Mouse (Mus musculus): Measurements from ENCODE around the gene Rhbdf1. TPM values are rescaled to one million over a fixed set of nuclear protein-coding genes. Genes with fewer than 3 reads are reported as not detected.

Gene Rhbdf1
- polyA plus RNA-seq, 1 experiment from 2014 or later = 21.0 TPM

DNA sequence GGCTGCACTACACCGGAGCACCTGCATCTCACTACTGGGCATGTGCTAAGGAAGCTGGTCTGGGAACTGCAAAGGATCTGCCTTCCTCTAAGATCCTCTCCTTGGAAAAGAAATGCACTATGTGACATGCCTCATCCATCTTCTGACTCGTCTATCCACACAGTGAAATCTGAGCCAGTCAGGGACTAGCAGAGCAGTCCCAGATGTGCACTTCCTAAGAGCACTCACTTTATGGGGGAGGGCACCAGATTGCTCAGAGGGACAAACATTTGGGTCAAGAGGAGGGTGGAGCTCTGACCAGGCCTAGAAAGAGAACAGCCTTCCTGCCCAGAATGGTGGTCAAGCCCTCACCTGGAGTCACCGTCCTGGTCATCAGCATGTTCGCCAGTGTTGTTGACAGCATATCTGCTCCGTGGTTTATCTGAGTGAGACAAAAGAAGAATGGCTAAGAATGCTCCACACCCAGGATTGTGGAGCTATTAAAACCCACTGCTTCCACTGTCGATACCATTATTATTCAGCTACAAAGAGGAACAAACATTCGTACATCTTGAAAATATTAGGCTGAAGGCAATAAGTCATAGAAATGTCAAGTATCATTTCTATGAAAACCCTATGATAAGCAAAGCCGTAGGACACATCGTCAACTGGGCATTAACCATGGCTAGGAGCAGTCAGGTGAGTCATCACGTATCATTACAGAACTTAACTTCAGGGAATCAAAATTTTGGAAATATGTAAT, 40.7 kb upstream of the Rhbdf1 start:
- Histone ChIP-seq H3K4me2 (replicated peaks; ENCODE audit: low read depth, low read length) (no peak overlapping the region), H3K27ac (ENCODE audit: low read depth, low read length) (no peak overlapping the region), H3K9me3 (ENCODE audit: control insufficient read depth, low read length) (no peaks in the 10 kb centered on the region), H3K9ac (ENCODE audit: low read depth, low read length) (no peak overlapping the region), H3K36me3 (ENCODE audit: control insufficient read depth, insufficient read depth, low read length) (no peaks in the 10 kb centered on the region), H3K4me3 (ENCODE audit: low read depth, low read length) (no peak overlapping the region), H3K4me1 (replicated peaks; ENCODE audit: control insufficient read depth, insufficient read depth, low read length) (no peaks in the 10 kb centered on the region), H3K27me3 (ENCODE audit: control insufficient read depth, insufficient read depth, low read length) (no peaks in the 10 kb centered on the region)
- no peak for ATAC-seq (ENCODE audit: low FRiP score)
- no peak for DNase-seq (ENCODE audit: low spot score)
- 83% methylated on average over 10 of the region's 10 CpGs for WGBS

DNA sequence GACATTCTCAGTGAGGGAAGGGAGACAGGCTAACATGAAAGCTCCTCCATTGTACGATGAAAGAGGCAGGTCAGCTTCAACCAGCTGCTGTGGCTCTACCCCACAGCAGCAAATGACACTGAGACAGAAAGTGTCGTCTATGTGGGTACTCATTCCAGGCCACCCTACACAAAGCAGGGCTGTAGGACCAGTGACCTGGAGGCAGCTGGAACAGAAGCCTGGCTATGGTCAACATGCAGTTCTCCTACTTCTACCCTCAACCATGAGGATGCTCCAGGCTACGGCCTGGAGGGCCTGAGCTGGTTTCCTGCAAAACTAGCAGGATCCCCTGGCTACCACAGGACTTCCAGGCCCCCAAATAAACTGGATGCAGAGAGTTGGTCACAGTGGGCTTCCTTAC, 34.5 kb upstream of the Rhbdf1 start:
- no peak overlapping the region for H3K4me3 ChIP-seq (ENCODE audit: low read depth, low read length)
- H3K27ac ChIP-seq (ENCODE audit: low read depth, low read length) = no peak overlapping the region
- no peaks in the 10 kb centered on the region for H3K36me3 ChIP-seq (ENCODE audit: control insufficient read depth, insufficient read depth, low read length)
- no peak overlapping the region for H3K4me2 ChIP-seq (replicated peaks; ENCODE audit: low read depth, low read length)
- H3K4me1 ChIP-seq (replicated peaks; ENCODE audit: control insufficient read depth, insufficient read depth, low read length) = no peaks in the 10 kb centered on the region
- DNase-seq (ENCODE audit: low spot score) (no peak), ATAC-seq (ENCODE audit: low FRiP score) (no peak)
- no peaks in the 10 kb centered on the region for H3K27me3 ChIP-seq (ENCODE audit: control insufficient read depth, insufficient read depth, low read length)
- 87% methylated on average over 3 of the region's 3 CpGs for WGBS
- no peak overlapping the region for H3K9ac ChIP-seq (ENCODE audit: low read depth, low read length)
- H3K9me3 ChIP-seq (ENCODE audit: control insufficient read depth, low read length) = no peaks in the 10 kb centered on the region

DNA sequence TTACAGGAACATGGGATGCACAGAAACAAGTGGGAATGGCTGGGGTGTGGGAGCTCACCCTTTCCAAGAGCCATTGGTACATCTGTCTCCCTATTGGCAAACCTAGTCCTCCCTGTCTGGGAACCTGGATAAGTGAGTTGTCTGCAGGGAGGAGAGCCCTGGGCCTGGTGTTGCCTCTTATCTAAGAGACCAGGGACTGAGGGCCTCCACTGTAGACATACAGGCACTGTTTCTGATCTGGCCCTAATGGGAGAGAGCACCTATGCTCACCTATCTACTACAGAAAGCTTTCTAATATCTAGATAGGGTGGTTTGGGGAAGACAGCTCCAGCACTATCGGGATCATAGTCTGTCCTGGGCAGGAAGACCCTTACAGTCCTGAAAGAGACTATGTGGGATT, 34.0 kb upstream of the Rhbdf1 start:
- no peak overlapping the region for H3K4me3 ChIP-seq (ENCODE audit: low read depth, low read length)
- H3K4me1 ChIP-seq (replicated peaks; ENCODE audit: control insufficient read depth, insufficient read depth, low read length) = no peaks in the 10 kb centered on the region
- no peaks in the 10 kb centered on the region for H3K27me3 ChIP-seq (ENCODE audit: control insufficient read depth, insufficient read depth, low read length)
- no peak overlapping the region for H3K9ac ChIP-seq (ENCODE audit: low read depth, low read length)
- no peaks in the 10 kb centered on the region for H3K36me3 ChIP-seq (ENCODE audit: control insufficient read depth, insufficient read depth, low read length)
- DNase-seq (ENCODE audit: low spot score) (no peak), ATAC-seq (ENCODE audit: low FRiP score) (no peak)
- no peak overlapping the region for H3K4me2 ChIP-seq (replicated peaks; ENCODE audit: low read depth, low read length)
- no peak overlapping the region for H3K27ac ChIP-seq (ENCODE audit: low read depth, low read length)
- WGBS = 95% methylated on average over 1 of the region's 1 CpGs
- H3K9me3 ChIP-seq (ENCODE audit: control insufficient read depth, low read length) = no peaks in the 10 kb centered on the region

DNA sequence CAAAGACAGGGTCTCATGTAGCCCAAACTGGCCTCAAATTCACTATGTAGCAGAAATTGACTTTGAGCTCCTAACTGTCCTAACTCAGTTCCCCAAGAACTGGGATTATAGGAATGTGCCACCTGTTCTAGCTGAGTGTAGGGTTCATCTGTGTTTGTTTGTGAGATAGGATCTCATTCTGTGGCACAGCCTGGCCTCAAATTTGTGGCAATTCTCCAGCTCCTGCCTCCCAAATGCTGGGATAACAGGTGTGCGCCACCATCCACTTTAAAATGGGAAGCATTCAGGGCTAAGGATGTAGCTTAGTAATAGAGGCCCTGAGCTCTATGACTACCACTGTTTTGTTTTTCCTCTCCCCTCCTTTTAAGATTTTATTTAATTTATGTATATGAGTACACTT, 31.0 kb upstream of the Rhbdf1 start:
- H3K27me3 ChIP-seq (ENCODE audit: control insufficient read depth, insufficient read depth, low read length) = no peaks in the 10 kb centered on the region
- no peak overlapping the region for H3K9ac ChIP-seq (ENCODE audit: low read depth, low read length)
- H3K4me1 ChIP-seq (replicated peaks; ENCODE audit: control insufficient read depth, insufficient read depth, low read length) = no peaks in the 10 kb centered on the region
- DNase-seq (ENCODE audit: low spot score) (no peak), ATAC-seq (ENCODE audit: low FRiP score) (no peak)
- H3K4me2 ChIP-seq (replicated peaks; ENCODE audit: low read depth, low read length) = no peak overlapping the region
- no peaks in the 10 kb centered on the region for H3K9me3 ChIP-seq (ENCODE audit: control insufficient read depth, low read length)
- H3K27ac ChIP-seq (ENCODE audit: low read depth, low read length) = no peak overlapping the region
- no peaks in the 10 kb centered on the region for H3K36me3 ChIP-seq (ENCODE audit: control insufficient read depth, insufficient read depth, low read length)
- WGBS = 92% methylated on average over 1 of the region's 1 CpGs
- H3K4me3 ChIP-seq (ENCODE audit: low read depth, low read length) = no peak overlapping the region

DNA sequence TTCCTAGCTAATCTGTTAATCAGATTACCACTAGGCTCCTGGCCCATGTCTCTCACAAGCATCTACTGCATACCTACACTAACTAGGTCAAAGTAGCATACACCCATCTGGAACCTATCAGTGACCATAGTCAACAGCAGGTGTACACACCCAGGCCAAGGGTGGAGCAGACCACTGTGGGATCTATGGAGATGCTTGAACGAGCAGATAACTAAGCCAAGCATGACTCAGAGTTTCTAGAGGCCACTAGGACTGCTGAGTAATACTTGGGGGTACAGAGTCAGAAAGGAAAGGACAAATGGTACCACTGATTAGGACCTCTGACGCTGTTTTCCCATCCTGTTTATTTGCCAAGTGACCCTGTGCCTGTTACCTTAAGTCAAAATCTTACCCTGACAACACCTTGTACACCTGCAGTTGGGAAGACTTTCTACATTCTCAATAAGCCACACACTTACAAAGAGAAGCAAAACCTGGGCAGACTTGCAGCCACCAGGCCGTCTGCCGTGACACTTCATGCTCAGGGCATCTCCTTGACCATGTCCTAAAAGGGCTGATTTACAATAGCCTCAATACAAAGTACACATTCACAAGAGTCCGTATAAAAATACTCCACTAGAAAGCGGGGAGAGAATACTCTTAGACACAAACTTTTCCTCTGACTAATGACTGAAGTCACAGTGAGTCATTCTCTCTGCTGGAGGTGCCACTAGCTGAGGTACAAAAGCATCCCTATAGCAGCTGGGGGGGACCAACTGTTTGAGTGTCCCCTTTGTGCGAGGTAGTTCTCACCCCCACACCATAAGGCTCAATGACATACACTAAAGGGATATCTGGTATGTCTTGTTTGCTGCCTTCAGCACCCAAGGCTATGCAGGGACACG, 29.0 kb upstream of the Rhbdf1 start:
- H3K9ac ChIP-seq (ENCODE audit: low read depth, low read length) = no peak overlapping the region
- no peak for DNase-seq (ENCODE audit: low spot score)
- H3K36me3 ChIP-seq (ENCODE audit: control insufficient read depth, insufficient read depth, low read length) = peaks cover 5% of the 10 kb centered on the region; the same call in 1 of the 2 replicates
- no peak overlapping the region for H3K4me2 ChIP-seq (replicated peaks; ENCODE audit: low read depth, low read length)
- no peaks in the 10 kb centered on the region for H3K27me3 ChIP-seq (ENCODE audit: control insufficient read depth, insufficient read depth, low read length)
- 86% methylated on average over 8 of the region's 8 CpGs for WGBS
- ATAC-seq (ENCODE audit: low FRiP score) = no peak
- H3K4me3 ChIP-seq (ENCODE audit: low read depth, low read length) = no peak overlapping the region
- H3K9me3 ChIP-seq (ENCODE audit: control insufficient read depth, low read length) = no peaks in the 10 kb centered on the region
- no peak overlapping the region for H3K27ac ChIP-seq (ENCODE audit: low read depth, low read length)
- H3K4me1 ChIP-seq (replicated peaks; ENCODE audit: control insufficient read depth, insufficient read depth, low read length) = no peaks in the 10 kb centered on the region

DNA sequence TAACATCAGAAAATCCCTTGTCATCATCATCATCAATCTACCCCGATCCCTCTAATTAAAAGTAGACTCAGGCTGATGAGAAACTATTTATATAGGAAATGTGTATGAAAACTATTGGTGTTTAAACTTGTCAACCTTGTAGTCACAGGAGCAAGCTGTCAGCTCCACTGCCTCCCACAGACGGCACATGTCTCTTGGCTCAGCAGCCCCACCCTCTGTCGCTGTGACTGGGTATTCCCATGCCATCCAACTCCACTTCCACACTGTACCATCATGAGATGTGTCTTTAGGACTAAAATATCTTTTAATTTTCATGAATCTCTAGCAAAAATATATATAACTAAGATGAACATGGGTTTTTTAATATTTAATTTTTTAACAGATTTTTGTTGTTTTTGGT, 26.2 kb upstream of the Rhbdf1 start:
- Histone ChIP-seq H3K4me3 (ENCODE audit: low read depth, low read length) (no peak overlapping the region), H3K4me1 (replicated peaks; ENCODE audit: control insufficient read depth, insufficient read depth, low read length) (no peaks in the 10 kb centered on the region; the same call in 1 of the 2 replicates), H3K36me3 (ENCODE audit: control insufficient read depth, insufficient read depth, low read length) (peaks cover 5% of the 10 kb centered on the region; the same call in 1 of the 2 replicates), H3K4me2 (replicated peaks; ENCODE audit: low read depth, low read length) (no peak overlapping the region), H3K9ac (ENCODE audit: low read depth, low read length) (no peak overlapping the region), H3K27me3 (ENCODE audit: control insufficient read depth, insufficient read depth, low read length) (no peaks in the 10 kb centered on the region), H3K9me3 (ENCODE audit: control insufficient read depth, low read length) (no peaks in the 10 kb centered on the region), H3K27ac (ENCODE audit: low read depth, low read length) (no peak overlapping the region)
- WGBS = 88% methylated on average over 3 of the region's 3 CpGs
- no peak for DNase-seq (ENCODE audit: low spot score)
- no peak for ATAC-seq (ENCODE audit: low FRiP score)

DNA sequence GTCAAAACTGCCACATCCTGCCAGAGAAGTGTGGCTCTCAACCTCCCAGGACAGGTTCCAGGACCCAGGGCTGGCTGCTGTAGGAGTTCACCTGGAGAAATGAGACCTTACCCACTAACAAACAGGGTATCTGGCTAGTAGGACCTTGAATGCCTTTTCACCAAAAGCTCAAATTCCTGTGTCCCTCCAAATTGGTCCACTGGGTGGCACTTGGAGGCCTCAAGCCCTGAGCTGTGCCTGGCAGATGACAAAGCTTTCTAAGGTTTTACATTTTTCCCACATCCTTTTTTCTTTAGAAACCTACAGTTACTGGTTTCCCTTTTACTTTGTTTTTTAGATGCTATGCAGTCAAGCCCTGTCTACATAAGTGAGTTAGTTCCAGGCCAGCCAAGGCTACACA, 25.0 kb upstream of the Rhbdf1 start:
- Histone ChIP-seq H3K4me3 (ENCODE audit: low read depth, low read length) (no peak overlapping the region), H3K4me2 (replicated peaks; ENCODE audit: low read depth, low read length) (no peak overlapping the region), H3K36me3 (ENCODE audit: control insufficient read depth, insufficient read depth, low read length) (peaks cover 5% of the 10 kb centered on the region; the same call in 1 of the 2 replicates), H3K9me3 (ENCODE audit: control insufficient read depth, low read length) (no peaks in the 10 kb centered on the region), H3K9ac (ENCODE audit: low read depth, low read length) (no peak overlapping the region), H3K27me3 (ENCODE audit: control insufficient read depth, insufficient read depth, low read length) (no peaks in the 10 kb centered on the region), H3K27ac (ENCODE audit: low read depth, low read length) (no peak overlapping the region), H3K4me1 (replicated peaks; ENCODE audit: control insufficient read depth, insufficient read depth, low read length) (no peaks in the 10 kb centered on the region; the same call in 1 of the 2 replicates)
- DNase-seq (ENCODE audit: low spot score) = no peak
- ATAC-seq (ENCODE audit: low FRiP score) = no peak

DNA sequence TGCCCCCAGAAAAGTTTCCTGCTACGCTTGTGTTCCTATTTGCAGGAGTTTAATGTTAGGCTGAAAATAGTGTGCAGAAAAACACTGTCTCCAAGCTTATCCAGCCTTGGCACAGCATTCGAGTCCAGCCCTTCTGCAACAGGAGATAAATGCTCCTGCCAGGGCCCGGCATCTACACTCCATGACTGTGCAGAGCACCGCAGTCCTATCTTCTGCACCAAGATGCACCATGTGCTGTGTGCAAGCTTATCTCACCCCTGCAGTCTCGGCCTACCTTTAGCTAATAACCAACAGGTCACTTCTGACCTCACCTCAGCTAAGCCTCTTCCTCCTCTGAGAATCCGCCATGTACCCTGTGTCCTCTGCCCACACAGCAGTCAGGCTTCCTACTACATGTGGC, 23.5 kb upstream of the Rhbdf1 start:
- Histone ChIP-seq H3K4me1 (replicated peaks; ENCODE audit: control insufficient read depth, insufficient read depth, low read length) (no peaks in the 10 kb centered on the region; the same call in 1 of the 2 replicates), H3K9me3 (ENCODE audit: control insufficient read depth, low read length) (no peaks in the 10 kb centered on the region), H3K4me3 (ENCODE audit: low read depth, low read length) (no peak overlapping the region), H3K27ac (ENCODE audit: low read depth, low read length) (no peak overlapping the region), H3K36me3 (ENCODE audit: control insufficient read depth, insufficient read depth, low read length) (peaks cover 5% of the 10 kb centered on the region; the same call in 1 of the 2 replicates), H3K9ac (ENCODE audit: low read depth, low read length) (no peak overlapping the region), H3K4me2 (replicated peaks; ENCODE audit: low read depth, low read length) (no peak overlapping the region), H3K27me3 (ENCODE audit: control insufficient read depth, insufficient read depth, low read length) (no peaks in the 10 kb centered on the region)
- no peak for DNase-seq (ENCODE audit: low spot score)
- WGBS = 92% methylated on average over 6 of the region's 6 CpGs
- no peak for ATAC-seq (ENCODE audit: low FRiP score)
